Mouse (Mus musculus) liver, embryonic 15.5 days (tissue): ENCODE data around the gene Slc39a3. TPM values are rescaled to one million over a fixed set of nuclear protein-coding genes. Genes with fewer than 3 reads are reported as not detected.
"Not testable (repeated sequence)": the region's sequence is repeated elsewhere in the genome, so short reads cannot be mapped to it uniquely, and the experiment has no call there.

Source experiments
- ATAC-seq: fragments of 200-750 bp; cut with Nextera tagmentation; 2 replicates; pipeline ENCODE4 v1.8.0; 2017; ENCODE audit warnings: moderate number of reproducible peaks, mild to moderate bottlenecking, moderate library complexity; ENCODE audit not compliant: insufficient read depth
- H3K27ac ChIP-seq: fragments of 300-500 bp; sonication (generic); replicated peaks from 2 replicates; pipeline ENCODE4 v1.5.1; 2015; ENCODE audit warnings: mild to moderate bottlenecking, inconsistent platforms
- H3K27me3 ChIP-seq: fragments of 300-500 bp; sonication (generic); 2 replicates; pipeline ENCODE4 v1.6.1; 2015; ENCODE audit warnings: mild to moderate bottlenecking, inconsistent platforms
- H3K36me3 ChIP-seq: fragments of 300-500 bp; sonication (generic); replicated peaks from 2 replicates; pipeline ENCODE4 v1.6.1; 2015; ENCODE audit warnings: moderate library complexity, mild to moderate bottlenecking, inconsistent platforms
- H3K4me1 ChIP-seq: fragments of 300-500 bp; sonication (generic); replicated peaks from 2 replicates; pipeline ENCODE4 v1.6.1; 2015; ENCODE audit warnings: inconsistent platforms
- H3K4me2 ChIP-seq: fragments of 300-500 bp; sonication (generic); 2 replicates; pipeline ENCODE4 v1.6.1; 2015; ENCODE audit warnings: moderate library complexity, mild to moderate bottlenecking, inconsistent platforms
- H3K4me3 ChIP-seq: fragments of 300-500 bp; sonication (generic); replicated peaks from 2 replicates; pipeline ENCODE4 v1.5.1; 2015; ENCODE audit warnings: mild to moderate bottlenecking, inconsistent platforms
- H3K9ac ChIP-seq: fragments of 300-500 bp; sonication (generic); 2 replicates; pipeline ENCODE4 v1.6.1; 2015; ENCODE audit warnings: moderate library complexity, mild to moderate bottlenecking, inconsistent platforms
- H3K9me3 ChIP-seq: fragments of 300-500 bp; sonication (generic); replicated peaks from 2 replicates; pipeline ENCODE4 v1.6.1; 2016; ENCODE audit warnings: inconsistent platforms
- WGBS: fragments of 180-500 bp; shearing (Covaris S2); methylation state at CpG from one replicate; pipeline ENCODE4 v1.1.7; 2015; ENCODE audit warnings: mixed read lengths; ENCODE audit not compliant: insufficient replicate concordance; 5-methylcytosine and 5-hydroxymethylcytosine counted together
- polyA plus RNA-seq: library from polyadenylated mRNA; unstranded; fragments of >200 nt; fragmentation: Nextera tagmentation; extraction: Ambion mirVana; gene quantifications from 2 replicates; pipeline ENCODE4 v1.2.1, GENCODE M21; 2015

Slc39a3 gene
- polyA plus RNA-seq, 1 experiment from 2014 or later: 5.6 TPM

DNA sequence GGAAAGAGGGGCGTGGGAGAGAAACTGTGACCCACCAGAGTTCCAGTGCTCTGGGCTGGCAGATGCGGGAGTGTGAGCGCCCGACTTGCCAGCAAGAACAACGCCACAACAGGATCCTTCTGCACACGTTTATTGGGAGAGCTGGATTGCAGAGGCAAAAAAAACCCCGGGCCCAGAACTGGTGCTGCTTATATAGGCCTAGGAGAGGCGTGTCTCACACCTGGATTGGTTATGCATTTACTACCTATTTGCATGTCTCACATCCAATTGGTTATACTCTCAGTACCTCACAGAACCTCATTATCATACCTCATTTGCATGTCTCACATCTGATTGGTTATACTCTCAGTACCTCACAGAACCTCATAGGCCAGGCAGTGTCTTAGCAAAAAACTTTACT, 27.3 kb upstream of the Slc39a3 start:
- H3K36me3 ChIP-seq, H3K9me3 ChIP-seq, ATAC-seq, H3K4me3 ChIP-seq, H3K27ac ChIP-seq, H3K9ac ChIP-seq, H3K4me2 ChIP-seq: not testable (repeated sequence)
- 74% methylated on average over 8 of the region's 8 CpGs for WGBS
- Histone ChIP-seq H3K4me1 (peaks cover 13% of the 10 kb centered on the region), H3K27me3 (peaks cover 10% of the 10 kb centered on the region; the same call in 1 of the 2 replicates)

DNA sequence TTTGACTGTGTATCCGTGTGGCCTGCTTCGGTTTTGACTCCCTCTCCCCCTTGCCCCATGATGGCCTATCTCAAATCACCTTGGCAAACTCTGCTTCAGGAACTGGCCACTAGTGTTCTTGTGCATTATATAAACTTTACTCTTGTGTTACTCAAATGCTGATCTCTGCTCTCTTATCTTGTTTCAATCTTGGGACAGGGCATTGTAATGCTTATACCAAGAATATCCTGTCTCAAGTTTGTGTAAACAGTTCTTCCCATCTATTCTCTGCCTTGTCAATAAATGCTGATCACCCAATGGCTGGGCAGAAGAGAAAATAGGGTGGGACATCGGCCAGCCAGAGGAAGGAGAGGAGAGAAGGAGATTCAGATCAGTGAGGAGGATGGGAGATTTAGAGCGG, 25.5 kb upstream of the Slc39a3 start:
- H3K9me3 ChIP-seq: no peaks in the 10 kb centered on the region
- no peak overlapping the region for H3K4me2 ChIP-seq
- H3K4me3 ChIP-seq: no peak overlapping the region
- H3K36me3 ChIP-seq: no peaks in the 10 kb centered on the region
- peaks cover 21% of the 10 kb centered on the region for H3K4me1 ChIP-seq
- WGBS: 48% methylated on average over 4 of the region's 4 CpGs
- 0 out of 2 replicates have a peak, but pooled peaks cover 2% of the 10 kb centered on the region for H3K27me3 ChIP-seq
- H3K27ac ChIP-seq: no peak overlapping the region
- no peak overlapping the region for H3K9ac ChIP-seq
- ATAC-seq: no peak

DNA sequence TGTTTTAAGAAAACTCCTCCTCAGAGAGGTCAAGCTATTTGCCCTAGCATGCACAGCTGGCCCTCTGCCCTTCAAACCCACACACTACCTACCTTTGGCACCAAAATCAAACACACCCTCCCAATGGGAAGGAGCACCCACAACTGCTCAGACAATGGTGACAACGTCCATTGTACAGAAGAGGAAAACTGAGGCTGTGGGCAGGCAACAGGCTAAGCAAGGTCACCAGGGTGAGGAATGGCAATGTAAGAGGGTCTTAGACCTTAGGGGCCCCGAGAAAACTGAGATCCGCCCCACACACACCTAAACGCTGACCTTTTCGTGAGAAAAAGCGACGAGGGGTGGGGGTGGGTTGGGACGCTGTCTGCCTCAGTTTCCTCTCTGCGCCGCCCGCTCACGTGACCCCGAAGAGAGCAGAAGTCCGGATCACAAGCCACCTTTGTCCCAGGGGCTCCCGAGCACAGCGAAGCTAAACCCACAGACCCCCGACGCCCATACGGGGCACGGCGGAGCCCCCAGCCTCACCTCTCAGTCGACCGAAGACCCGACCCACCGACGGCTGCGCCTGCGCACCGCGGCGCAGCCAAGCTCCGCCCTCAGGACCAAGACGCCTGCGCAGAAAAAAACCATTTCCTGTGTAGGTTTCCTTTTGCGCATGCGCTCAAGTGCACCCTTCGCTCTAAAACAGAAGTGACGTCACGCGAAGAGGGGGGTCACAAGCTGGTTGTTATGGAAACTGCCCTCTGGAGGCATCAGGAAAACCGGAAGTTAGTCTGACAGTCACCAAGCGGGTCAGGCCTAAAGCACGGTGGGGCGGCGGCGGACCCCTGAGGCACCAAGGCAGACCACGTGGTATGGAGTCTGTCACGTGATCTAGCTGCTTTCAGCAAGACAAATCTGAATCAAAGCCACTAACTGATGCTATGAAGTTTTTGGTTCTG, 22.6 kb upstream of the Slc39a3 start, which contains the start of gene Sgta:
TSS of gene Sgta (minus strand) at position 579 of the 941 bp plus-strand sequence.
- no peaks in the 10 kb centered on the region for H3K27me3 ChIP-seq
- peak within 1 kb of the TSS; percentile 83 for H3K4me3 ChIP-seq
- no peaks in the 10 kb centered on the region for H3K9me3 ChIP-seq
- ATAC-seq: peak; percentile 79
- H3K9ac ChIP-seq: peak within 1 kb of the TSS; percentile 73
- H3K4me1 ChIP-seq: peaks cover 21% of the 10 kb centered on the region
- peak within 1 kb of the TSS; percentile 51 for H3K27ac ChIP-seq
- WGBS: under 1% methylated on average over 48 of the region's 48 CpGs
- peak within 1 kb of the TSS; percentile 76 for H3K4me2 ChIP-seq
- no peaks in the 10 kb centered on the region for H3K36me3 ChIP-seq

DNA sequence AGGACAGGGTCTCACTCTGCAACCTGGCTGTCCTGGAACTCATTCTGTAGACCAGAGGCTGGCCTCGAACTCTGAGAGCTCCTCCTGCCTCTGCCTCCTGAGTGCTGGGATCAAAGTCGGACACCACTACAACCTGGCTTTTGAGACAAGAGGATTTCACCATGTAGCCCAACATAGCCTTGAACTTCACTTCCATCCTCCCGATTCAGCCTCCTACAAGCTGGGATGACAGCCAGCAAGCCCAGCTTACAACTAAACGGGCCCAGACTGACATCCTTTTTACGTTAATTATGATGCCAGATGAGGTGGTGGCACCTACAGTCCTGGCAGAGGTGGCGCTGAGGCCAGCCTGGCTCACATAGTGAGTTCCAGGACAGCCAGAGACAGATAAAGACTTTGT, 21.7 kb upstream of the Slc39a3 start:
- Histone ChIP-seq H3K27ac (peak overlapping the region; percentile 51; the same call in 1 of the 2 replicates), H3K27me3 (no peaks in the 10 kb centered on the region), H3K4me1 (peaks cover 23% of the 10 kb centered on the region), H3K9me3 (no peaks in the 10 kb centered on the region), H3K9ac (peak overlapping the region; percentile 73; the same call in 1 of the 2 replicates), H3K4me3 (peak overlapping the region; percentile 83), H3K36me3 (no peaks in the 10 kb centered on the region), H3K4me2 (peak overlapping the region; percentile 76)
- no peak for ATAC-seq
- WGBS: 64% methylated on average over 6 of the region's 6 CpGs

DNA sequence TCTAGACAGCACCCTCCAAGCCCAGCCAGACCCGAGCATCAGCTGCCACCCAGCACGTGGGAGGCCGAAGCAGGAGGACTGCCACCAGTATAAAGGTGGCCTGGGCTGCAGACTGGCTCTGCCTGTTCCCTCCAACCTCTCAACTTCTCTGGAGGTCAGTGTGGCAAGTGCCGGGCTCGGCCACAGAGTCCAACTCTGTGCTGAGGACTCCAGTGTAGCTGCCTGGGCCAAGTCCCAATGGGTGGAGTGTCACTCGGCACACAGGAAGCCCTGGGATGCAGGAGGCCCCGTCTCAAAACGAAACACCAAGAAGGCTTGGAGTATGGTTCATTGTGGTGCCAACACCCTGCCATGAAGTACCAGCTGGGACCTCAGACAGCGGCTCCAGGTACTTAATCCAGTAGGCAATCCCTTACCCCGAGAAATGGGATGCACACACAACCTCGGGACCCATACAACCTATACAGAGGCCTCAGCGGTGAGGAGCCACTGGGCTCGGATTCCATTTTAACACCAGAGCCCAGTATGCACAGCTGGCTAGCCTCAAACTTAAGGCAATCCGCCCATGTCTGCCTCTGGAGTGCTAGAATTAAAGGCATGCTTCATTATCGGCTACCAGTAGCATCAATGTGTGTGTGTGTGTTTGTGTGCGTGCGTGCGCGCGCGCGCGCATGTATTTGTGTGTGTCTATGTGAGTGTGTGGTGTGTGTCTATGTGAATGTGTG, 20.3 kb upstream of the Slc39a3 start:
- Histone ChIP-seq H3K9ac (no peak overlapping the region), H3K27me3 (no peaks in the 10 kb centered on the region), H3K4me1 (peaks cover 27% of the 10 kb centered on the region), H3K4me2 (no peak overlapping the region), H3K36me3 (no peaks in the 10 kb centered on the region), H3K4me3 (no peak overlapping the region), H3K27ac (no peak overlapping the region), H3K9me3 (no peaks in the 10 kb centered on the region)
- ATAC-seq: no peak
- 83% methylated on average over 23 of the region's 23 CpGs for WGBS

DNA sequence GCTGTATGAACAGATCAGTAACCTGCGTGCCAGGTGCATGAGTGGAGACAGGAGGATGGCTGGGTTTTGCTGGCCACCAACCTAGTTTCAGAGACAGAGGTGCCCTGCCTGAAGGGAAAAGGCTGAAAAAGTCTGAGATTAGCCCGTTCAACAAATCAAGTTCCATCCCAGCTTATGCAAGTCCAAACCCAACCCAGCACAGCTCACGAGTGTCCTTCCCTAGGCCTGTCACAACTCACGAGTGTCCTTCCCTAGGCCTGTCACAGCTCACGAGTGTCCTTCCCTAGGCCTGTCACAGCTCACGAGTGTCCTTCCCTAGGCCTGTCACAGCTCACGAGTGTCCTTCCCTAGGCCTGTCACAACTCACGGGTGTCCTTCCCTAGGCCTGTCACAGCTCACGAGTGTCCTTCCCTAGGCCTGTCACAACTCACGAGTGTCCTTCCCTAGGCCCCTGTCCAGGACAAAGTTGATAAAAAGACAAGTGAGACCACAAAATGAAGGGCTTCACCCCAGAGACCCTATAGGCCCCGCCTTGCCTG, 18.6 kb upstream of the Slc39a3 start:
- Histone ChIP-seq H3K4me1 (peaks cover 38% of the 10 kb centered on the region), H3K36me3 (peaks cover 13% of the 10 kb centered on the region)
- H3K4me2 ChIP-seq, H3K27ac ChIP-seq, H3K27me3 ChIP-seq, H3K9me3 ChIP-seq, H3K4me3 ChIP-seq, H3K9ac ChIP-seq, ATAC-seq: not testable (repeated sequence)
- 69% methylated on average over 11 of the region's 11 CpGs for WGBS

DNA sequence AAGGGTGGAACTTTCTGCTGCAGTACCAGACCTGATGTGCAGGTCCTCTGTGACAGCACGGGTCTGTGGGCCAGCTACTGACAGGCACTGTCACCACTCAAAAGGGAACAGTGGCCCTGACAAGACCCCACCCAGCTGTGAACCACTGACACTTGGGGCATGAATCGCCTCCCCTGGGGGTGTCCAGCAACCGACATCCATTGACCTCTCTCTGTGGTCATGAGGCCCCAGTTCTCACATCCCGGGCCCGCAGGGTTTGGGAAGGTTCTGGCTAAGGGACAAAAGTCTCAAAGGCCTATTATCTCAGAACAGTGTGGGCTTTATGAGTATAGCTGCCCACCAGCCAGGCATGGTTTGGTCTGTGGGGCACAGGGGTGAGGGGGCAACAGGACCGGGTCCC, 17.9 kb upstream of the Slc39a3 start:
- no peak overlapping the region for H3K4me3 ChIP-seq
- no peak overlapping the region for H3K9ac ChIP-seq
- ATAC-seq: no peak
- peaks cover 37% of the 10 kb centered on the region for H3K4me1 ChIP-seq
- peaks cover 20% of the 10 kb centered on the region for H3K36me3 ChIP-seq
- H3K27ac ChIP-seq: no peak overlapping the region
- no peaks in the 10 kb centered on the region for H3K9me3 ChIP-seq
- 80% methylated on average over 6 of the region's 6 CpGs for WGBS
- H3K27me3 ChIP-seq: no peaks in the 10 kb centered on the region
- H3K4me2 ChIP-seq: no peak overlapping the region

DNA sequence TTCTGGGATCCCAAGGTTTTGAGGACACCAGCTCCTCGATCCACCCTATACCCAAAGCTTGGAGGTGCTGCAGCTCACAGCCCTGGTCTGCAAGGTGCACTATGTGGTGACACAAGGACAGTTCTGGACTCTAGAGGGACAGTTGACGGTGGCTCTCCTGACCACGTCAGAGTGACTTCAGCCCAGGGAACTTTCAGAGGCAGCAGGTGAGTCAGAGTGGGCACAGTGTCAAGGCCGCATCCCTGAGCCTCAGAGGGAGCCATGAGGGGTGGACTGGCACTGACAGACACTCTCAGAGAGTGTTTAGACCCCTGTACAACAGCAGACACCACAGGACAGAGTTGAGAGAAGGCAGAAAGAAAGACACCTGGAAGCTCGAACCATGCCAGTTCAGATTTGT, 15.4 kb upstream of the Slc39a3 start:
- 79% methylated on average over 5 of the region's 5 CpGs for WGBS
- no peak overlapping the region for H3K4me2 ChIP-seq
- H3K9ac ChIP-seq: no peak overlapping the region
- H3K27ac ChIP-seq: no peak overlapping the region
- no peak overlapping the region for H3K4me3 ChIP-seq
- no peaks in the 10 kb centered on the region for H3K27me3 ChIP-seq
- ATAC-seq: no peak
- no peaks in the 10 kb centered on the region for H3K9me3 ChIP-seq
- peaks cover 20% of the 10 kb centered on the region for H3K4me1 ChIP-seq
- H3K36me3 ChIP-seq: peaks cover 46% of the 10 kb centered on the region

DNA sequence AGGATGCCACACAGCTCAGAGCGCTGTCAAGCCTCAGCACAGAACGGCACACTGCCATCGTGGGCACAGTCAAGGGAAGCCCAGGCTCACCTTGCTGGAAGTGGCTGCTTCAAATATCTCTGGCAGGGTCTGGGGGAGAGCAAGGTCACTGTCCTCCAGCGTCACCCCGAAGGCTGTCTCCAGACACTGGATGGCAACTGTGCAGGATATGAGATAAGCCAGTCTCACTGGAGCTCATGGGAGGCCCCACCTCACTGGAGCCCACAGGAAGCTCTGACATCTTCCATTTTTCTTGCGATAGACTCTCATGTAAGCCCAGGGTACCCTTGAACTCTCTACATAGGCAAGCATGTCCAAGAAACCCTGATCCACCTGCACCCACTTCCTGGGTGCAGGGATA, 13.9 kb upstream of the Slc39a3 start:
- peak; percentile 44; the same call in 1 of the 2 replicates for ATAC-seq
- Histone ChIP-seq H3K36me3 (peaks cover 60% of the 10 kb centered on the region), H3K27me3 (no peaks in the 10 kb centered on the region), H3K9me3 (no peaks in the 10 kb centered on the region), H3K27ac (no peak overlapping the region), H3K4me3 (no peak overlapping the region), H3K4me1 (peaks cover 20% of the 10 kb centered on the region), H3K9ac (no peak overlapping the region), H3K4me2 (no peak overlapping the region)
- WGBS: 36% methylated on average over 6 of the region's 6 CpGs

DNA sequence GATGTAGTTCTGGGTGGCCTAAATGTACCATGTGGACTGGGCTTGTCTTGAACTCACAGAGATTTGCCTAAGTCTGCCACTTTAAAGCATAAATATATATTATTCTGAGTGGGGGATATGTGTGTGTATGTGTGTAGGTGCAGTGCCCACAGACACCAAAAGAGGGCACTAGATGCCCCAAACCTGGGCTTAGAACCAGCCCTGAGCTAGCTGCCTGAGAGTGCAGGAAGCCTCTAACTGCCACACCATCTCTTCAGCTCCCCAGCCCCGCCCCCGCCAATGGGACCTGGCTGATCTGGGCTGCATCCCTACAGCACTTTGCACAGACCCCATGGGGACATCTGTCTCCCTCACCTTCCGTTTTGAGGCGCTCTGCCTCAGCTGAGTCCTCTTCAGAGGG, 13.4 kb upstream of the Slc39a3 start:
- no peaks in the 10 kb centered on the region for H3K9me3 ChIP-seq
- 66% methylated on average over 4 of the region's 4 CpGs for WGBS
- no peak overlapping the region for H3K4me3 ChIP-seq
- H3K27ac ChIP-seq: no peak overlapping the region
- H3K36me3 ChIP-seq: peaks cover 65% of the 10 kb centered on the region
- H3K4me2 ChIP-seq: no peak overlapping the region
- no peak for ATAC-seq
- peaks cover 20% of the 10 kb centered on the region for H3K4me1 ChIP-seq
- no peaks in the 10 kb centered on the region for H3K27me3 ChIP-seq
- H3K9ac ChIP-seq: no peak overlapping the region

DNA sequence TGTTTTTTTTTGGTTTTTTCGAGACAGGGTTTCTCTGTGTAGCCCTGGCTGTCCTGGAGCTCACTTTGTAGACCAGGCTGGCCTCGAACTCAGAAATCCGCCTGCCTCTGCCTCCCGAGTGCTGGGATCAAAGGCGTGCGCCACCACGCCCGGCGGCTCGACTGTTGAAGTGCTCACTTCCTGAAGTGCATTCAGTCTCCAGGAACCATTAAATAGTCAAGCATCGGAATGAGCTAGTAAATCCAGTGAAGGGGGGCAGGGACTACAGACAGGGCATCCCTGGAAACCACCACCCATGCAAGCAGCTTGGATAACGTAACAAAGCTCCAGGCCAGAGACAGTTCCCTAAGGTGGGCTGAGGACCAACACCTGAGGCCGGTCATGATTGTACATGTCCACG, 8.0 kb upstream of the Slc39a3 start:
- H3K36me3 ChIP-seq: peaks cover 68% of the 10 kb centered on the region
- not testable (repeated sequence) for ATAC-seq, H3K27ac ChIP-seq, H3K4me3 ChIP-seq, H3K4me1 ChIP-seq, H3K9me3 ChIP-seq, H3K27me3 ChIP-seq, H3K9ac ChIP-seq, H3K4me2 ChIP-seq
- WGBS: 80% methylated on average over 14 of the region's 14 CpGs
